Mouse (Mus musculus): ENCODE measurements around the gene Litaf.

- TF ChIP-seq CTCF (IDR thresholded peaks at IDR 0.05; ENCODE audit: extremely low read depth, insufficient read depth, insufficient read length, insufficient replicate concordance) (no peak), POLR2A (IDR thresholded peaks at IDR 0.05; ENCODE audit: low read depth, low read length) (no peak)
Measured at GRCm38 (mm10) chr16:11008162-11008991, 57.6 kb downstream of the Litaf start.
